Mouse (Mus musculus) left cerebral cortex, adult 18-20 months (tissue): Measurements from ENCODE around the gene Dlg2. TPM values are rescaled to one million over a fixed set of nuclear protein-coding genes. Genes with fewer than 3 reads are reported as not detected.

Source experiments
- DNase-seq, 2 experiments: peaks; one replicate each; pipeline ENCODE4 v3.0.0; 2021 to 2022; ENCODE audit warnings: low spot score in 2 of 2, mixed read lengths in 1 of 2
- total RNA-seq, 2 experiments: library from RNA; stranded (reverse); gene quantifications; 2 replicates each; pipeline ENCODE4 v1.2.3; 2021

Gene Dlg2
- total RNA-seq, 2 experiments from 2014 or later: 256 to 276 TPM

GRCm38 (mm10) chr7:91261672-91262030 is 785.2 kb downstream of the Dlg2 start:
- no peak for DNase-seq

- peak; percentile 38 to 58 for DNase-seq
These were observed 785.8 kb downstream of the Dlg2 start for GRCm38 (mm10) chr7:91262031-91262951.

- peak in 1 of 2 experiments; percentile 25 for DNase-seq
These were observed 786.5 kb downstream of the Dlg2 start for GRCm38 (mm10) chr7:91262998-91263397.

DNA sequence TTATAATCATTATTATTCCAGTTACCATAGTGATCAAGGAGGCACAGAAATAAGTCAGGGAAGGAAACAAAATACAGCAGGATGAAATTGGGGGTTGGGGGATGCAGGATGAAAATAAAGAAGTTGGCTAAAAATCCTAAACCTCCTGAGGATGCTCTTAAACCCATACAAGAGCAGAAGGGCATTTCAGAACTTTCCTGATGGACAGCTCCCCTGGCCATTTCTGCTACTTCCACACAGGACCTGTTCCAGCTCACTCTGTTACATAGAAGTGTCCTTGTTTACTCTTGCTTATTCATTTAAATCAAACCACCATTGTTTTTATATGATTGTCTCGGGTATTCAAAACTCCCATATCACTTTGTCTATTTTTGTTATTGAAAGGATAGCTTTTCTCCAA is 791.3 kb downstream of the Dlg2 start:
- no peak for DNase-seq

DNA sequence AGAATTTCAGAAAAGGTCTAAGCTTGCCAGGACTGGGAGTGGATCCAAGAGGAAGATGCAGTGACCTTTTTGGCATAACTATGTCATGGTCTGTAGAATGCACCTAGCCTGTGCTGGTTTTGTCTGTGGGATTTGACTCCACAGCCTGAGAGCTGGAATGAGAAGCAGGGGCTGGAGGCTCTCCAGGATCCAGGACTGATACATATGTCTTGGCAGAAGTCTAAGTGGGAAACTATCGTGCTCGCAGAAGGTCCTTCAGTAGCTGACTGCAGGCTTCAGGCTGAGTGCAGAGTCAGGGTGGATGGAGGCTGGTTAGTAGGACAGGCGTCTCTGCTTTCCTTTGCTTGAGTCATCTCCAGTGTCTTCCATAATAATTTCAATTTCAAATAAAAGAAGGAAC is 807.7 kb downstream of the Dlg2 start:
- peak; percentile 62 to 73 for DNase-seq

DNA sequence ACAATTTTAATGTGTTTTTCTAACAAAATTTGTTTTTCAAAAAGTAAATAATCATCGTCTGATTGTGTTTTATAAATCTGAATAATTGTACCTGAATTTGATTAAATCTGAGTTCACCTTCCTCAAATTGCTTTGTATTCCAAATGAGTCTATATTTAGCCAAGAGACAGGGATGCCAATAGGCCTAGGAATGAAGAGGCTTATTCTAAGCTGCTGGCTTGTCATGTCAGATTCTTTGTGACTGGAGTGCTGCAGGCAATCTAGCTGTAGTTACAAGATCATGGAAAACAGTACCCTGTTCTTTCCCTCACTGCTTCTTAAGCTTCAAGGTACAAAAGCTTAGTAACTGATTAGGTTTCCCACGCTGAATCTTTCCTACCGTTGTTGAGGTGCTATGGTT is 811.9 kb downstream of the Dlg2 start:
- DNase-seq: no peak

DNA sequence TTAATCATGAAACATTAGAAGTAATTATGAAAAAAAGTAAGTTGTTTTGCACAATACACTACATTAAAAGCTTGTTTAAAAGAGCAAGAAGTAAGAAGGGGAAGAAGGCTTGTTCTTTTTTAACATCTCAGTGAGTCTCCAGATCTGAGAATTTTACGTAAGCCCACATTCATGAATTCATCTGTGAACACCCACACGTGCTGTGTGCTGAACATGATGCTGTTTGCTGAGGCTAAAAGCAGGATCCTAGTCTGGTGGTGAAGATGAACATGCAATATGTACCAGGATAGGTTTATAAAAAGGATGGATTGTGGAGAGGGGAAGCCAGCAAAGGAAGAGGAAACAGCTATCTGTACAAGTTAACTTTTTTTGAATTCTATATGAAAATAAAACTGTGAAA is 819.7 kb downstream of the Dlg2 start:
- DNase-seq: peak; percentile 38 to 58

GRCm38 (mm10) chr7:91311177-91311576 is 834.7 kb downstream of the Dlg2 start:
- no peak for DNase-seq

- no peak for DNase-seq
These were observed 868.6 kb downstream of the Dlg2 start for GRCm38 (mm10) chr7:91345073-91345472.

DNA sequence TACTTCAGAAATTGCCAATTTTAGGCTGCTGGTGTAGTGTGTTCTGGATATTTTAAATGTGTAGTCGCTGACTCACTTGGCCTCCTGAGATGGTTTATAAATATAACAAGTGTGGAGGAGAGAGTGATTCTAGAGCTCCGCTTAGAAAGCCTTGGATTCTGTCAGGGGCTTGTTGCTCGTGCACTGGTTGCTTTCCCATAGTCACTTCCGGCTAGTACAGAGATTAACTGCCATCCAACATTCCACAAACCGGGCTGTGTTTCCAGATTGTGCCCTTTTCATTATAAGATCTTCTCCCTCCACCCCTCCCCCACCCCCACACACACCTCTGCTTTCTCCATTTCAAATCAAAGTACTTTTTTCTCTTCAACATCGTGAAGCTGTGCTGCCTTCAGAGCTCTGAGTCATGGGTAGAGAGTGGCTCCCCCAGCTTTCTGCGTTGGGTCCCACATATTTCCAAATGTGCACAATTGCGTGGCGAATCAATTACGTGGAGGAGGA is 893.4 kb downstream of the Dlg2 start:
- DNase-seq: peak; percentile 51 to 55

- no peak for DNase-seq
These were observed 905.8 kb downstream of the Dlg2 start for GRCm38 (mm10) chr7:91382281-91382680.

DNA sequence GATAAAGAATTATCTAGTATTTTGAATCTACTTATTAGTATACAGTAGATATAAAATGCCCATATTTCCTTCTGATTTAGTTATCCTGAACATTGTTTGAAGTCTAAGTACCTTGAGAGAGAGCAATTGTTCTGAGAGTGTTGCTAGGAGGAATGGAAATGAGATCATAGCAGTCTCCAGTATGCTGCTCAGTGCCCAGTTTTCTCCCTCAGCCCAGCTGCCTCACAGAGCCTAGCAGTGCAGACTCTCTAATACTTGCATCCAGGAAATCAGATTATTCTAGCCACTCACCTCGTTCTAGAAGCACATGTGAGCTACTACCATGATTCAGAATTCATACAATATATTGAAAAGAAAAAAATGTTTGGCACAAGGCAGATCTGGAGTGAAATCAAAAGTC is 907.4 kb downstream of the Dlg2 start:
- DNase-seq: no peak

DNA sequence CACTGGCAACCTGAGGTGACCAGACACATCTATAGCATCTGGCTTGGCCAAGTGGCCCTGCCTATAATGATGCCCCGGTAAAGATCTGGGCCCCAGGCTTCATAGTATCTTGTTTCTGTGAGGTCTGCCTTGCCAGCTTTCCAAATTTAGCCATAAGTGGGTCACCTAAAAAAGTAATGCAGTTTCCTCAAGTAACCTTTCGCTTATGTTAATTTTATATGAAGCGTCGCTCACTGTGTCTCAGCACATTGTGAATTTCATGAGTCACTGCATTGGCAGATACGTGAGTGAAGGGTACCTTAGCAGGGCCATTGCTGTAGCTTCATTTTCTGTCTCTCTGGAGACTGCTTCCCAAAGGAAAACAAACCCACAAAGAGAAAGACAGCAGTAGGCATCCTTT is 912.8 kb downstream of the Dlg2 start:
- peak; percentile 21 to 33 for DNase-seq

GRCm38 (mm10) chr7:91397827-91398226 is 921.4 kb downstream of the Dlg2 start:
- DNase-seq: no peak

- DNase-seq: peak in 1 of 2 experiments; percentile 38
These were observed 935.6 kb downstream of the Dlg2 start for GRCm38 (mm10) chr7:91412109-91412508.

GRCm38 (mm10) chr7:91414150-91414549 is 937.7 kb downstream of the Dlg2 start:
- DNase-seq: no peak

GRCm38 (mm10) chr7:91414749-91415148 is 938.3 kb downstream of the Dlg2 start:
- DNase-seq: peak; percentile 42 to 58

DNA sequence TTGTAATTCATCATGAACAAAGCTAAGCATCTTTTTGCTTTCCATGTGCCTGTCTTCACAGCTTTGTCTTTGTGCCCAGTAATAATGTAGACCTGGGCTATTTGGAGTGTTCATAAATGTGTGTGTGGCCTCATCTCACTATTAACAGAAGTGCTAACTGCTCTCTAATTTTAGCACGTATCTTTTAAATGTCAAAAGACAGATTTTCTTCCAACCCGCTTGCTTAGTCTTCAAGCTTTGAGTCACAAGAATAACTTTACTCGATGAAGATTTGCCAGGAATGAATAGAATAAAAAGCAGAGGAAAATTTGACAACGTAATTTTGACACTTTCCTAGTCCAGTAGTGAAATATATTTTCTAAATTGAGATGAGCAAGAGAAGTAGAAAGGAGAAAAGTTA is 943.7 kb downstream of the Dlg2 start:
- DNase-seq: no peak

- no peak for DNase-seq
These were observed 947.3 kb downstream of the Dlg2 start for GRCm38 (mm10) chr7:91423784-91424183.

DNA sequence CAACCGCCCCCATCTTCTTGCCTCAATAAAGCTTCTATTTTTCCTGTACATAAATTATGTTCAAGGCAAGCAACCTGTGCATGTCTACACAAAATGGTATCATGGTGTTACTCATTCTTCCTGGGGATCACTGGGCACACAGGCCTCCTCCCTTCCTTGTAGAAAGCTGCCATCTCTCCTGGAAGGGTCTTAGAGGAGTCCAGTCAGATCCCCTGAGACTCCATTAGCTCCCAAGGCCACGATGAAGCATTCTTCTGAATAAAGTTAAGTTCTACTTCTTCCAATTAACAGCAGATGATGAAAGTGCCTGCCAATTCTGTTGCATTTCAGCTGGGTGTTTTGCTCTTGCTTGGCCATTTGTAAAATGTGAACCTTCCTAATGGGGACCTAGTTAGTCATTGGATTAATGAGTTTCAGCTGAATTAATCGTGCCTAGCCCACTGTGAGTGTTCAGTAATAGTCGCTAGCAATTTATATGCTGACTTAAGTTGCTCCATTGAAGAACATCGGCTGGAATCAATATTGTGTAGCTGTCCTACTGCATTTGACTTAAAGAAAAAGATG is 953.3 kb downstream of the Dlg2 start:
- DNase-seq: no peak

GRCm38 (mm10) chr7:91431594-91432240 is 955.2 kb downstream of the Dlg2 start:
- peak; percentile 59 to 61 for DNase-seq

GRCm38 (mm10) chr7:91432563-91432962 is 956.1 kb downstream of the Dlg2 start:
- no peak for DNase-seq
